Mouse (Mus musculus): Measurements from ENCODE around the gene Bhlhe40. TPM values are rescaled to one million over a fixed set of nuclear protein-coding genes. Genes with fewer than 3 reads are reported as not detected.

Bhlhe40 gene
- polyA plus RNA-seq, 1 experiment = 39.5 TPM

- Histone ChIP-seq H3K27me3 (replicated peaks; ENCODE audit: control insufficient read depth, insufficient read depth, low read length) (no peaks in the 10 kb centered on the region), H3K27ac (ENCODE audit: insufficient read depth, low read depth, low read length) (no peak overlapping the region), H3K4me3 (ENCODE audit: insufficient read depth, low read depth, low read length) (no peak overlapping the region), H3K36me3 (ENCODE audit: control insufficient read depth, insufficient read depth, low read length) (no peaks in the 10 kb centered on the region), H3K4me1 (ENCODE audit: control insufficient read depth, insufficient read depth, low read length) (peaks cover 4% of the 10 kb centered on the region; the same call in 1 of the 2 replicates)
- no peak for DNase-seq
- 74% methylated on average over 5 of the region's 5 CpGs for WGBS
- TF ChIP-seq CTCF (conservative IDR thresholded peaks at IDR 0.05; ENCODE audit: insufficient read depth, insufficient read length, low read depth, low read length) = no peak
- TF ChIP-seq POLR2A (IDR thresholded peaks at IDR 0.05; ENCODE audit: low read depth, low read length) = no peak
Observed at GRCm38 (mm10) chr6:108688344-108688743, 27.9 kb downstream of the Bhlhe40 start.

- DNase-seq = no peak
- Histone ChIP-seq H3K27ac (ENCODE audit: insufficient read depth, low read depth, low read length) (no peak overlapping the region), H3K4me1 (ENCODE audit: control insufficient read depth, insufficient read depth, low read length) (peaks cover 4% of the 10 kb centered on the region; the same call in 1 of the 2 replicates), H3K4me3 (ENCODE audit: insufficient read depth, low read depth, low read length) (no peak overlapping the region), H3K27me3 (replicated peaks; ENCODE audit: control insufficient read depth, insufficient read depth, low read length) (no peaks in the 10 kb centered on the region), H3K36me3 (ENCODE audit: control insufficient read depth, insufficient read depth, low read length) (no peaks in the 10 kb centered on the region)
- WGBS = 85% methylated on average over 3 of the region's 3 CpGs
- TF ChIP-seq POLR2A (IDR thresholded peaks at IDR 0.05; ENCODE audit: low read depth, low read length) (no peak), CTCF (conservative IDR thresholded peaks at IDR 0.05; ENCODE audit: insufficient read depth, insufficient read length, low read depth, low read length) (no peak)
Observed at GRCm38 (mm10) chr6:108692986-108693385, 32.6 kb downstream of the Bhlhe40 start.

- no peak overlapping the region for H3K4me3 ChIP-seq (ENCODE audit: insufficient read depth, low read depth, low read length)
- no peak for DNase-seq
- H3K27me3 ChIP-seq (replicated peaks; ENCODE audit: control insufficient read depth, insufficient read depth, low read length) = no peaks in the 10 kb centered on the region
- H3K36me3 ChIP-seq (ENCODE audit: control insufficient read depth, insufficient read depth, low read length) = no peaks in the 10 kb centered on the region
- WGBS = 83% methylated on average over 8 of the region's 8 CpGs
- TF ChIP-seq POLR2A (IDR thresholded peaks at IDR 0.05; ENCODE audit: low read depth, low read length) (no peak), CTCF (conservative IDR thresholded peaks at IDR 0.05; ENCODE audit: insufficient read depth, insufficient read length, low read depth, low read length) (no peak)
- no peak overlapping the region for H3K27ac ChIP-seq (ENCODE audit: insufficient read depth, low read depth, low read length)
- H3K4me1 ChIP-seq (ENCODE audit: control insufficient read depth, insufficient read depth, low read length) = peaks cover 2% of the 10 kb centered on the region; the same call in 1 of the 2 replicates
Observed at GRCm38 (mm10) chr6:108694965-108695724, 34.7 kb downstream of the Bhlhe40 start.

- DNase-seq = no peak
- H3K27ac ChIP-seq (ENCODE audit: insufficient read depth, low read depth, low read length) = no peak overlapping the region
- no peaks in the 10 kb centered on the region for H3K36me3 ChIP-seq (ENCODE audit: control insufficient read depth, insufficient read depth, low read length)
- H3K4me1 ChIP-seq (ENCODE audit: control insufficient read depth, insufficient read depth, low read length) = no peaks in the 10 kb centered on the region
- TF ChIP-seq POLR2A (IDR thresholded peaks at IDR 0.05; ENCODE audit: low read depth, low read length) (no peak), CTCF (conservative IDR thresholded peaks at IDR 0.05; ENCODE audit: insufficient read depth, insufficient read length, low read depth, low read length) (no peak)
- H3K27me3 ChIP-seq (replicated peaks; ENCODE audit: control insufficient read depth, insufficient read depth, low read length) = no peaks in the 10 kb centered on the region
- WGBS = 87% methylated on average over 11 of the region's 11 CpGs
- no peak overlapping the region for H3K4me3 ChIP-seq (ENCODE audit: insufficient read depth, low read depth, low read length)
Observed at GRCm38 (mm10) chr6:108695844-108696821, 35.7 kb downstream of the Bhlhe40 start.

GRCm38 (mm10) chr6:108696822-108697202 lies 36.4 kb downstream of the Bhlhe40 start:
- Histone ChIP-seq H3K36me3 (ENCODE audit: control insufficient read depth, insufficient read depth, low read length) (no peaks in the 10 kb centered on the region), H3K4me1 (ENCODE audit: control insufficient read depth, insufficient read depth, low read length) (no peaks in the 10 kb centered on the region), H3K27me3 (replicated peaks; ENCODE audit: control insufficient read depth, insufficient read depth, low read length) (no peaks in the 10 kb centered on the region), H3K27ac (ENCODE audit: insufficient read depth, low read depth, low read length) (no peak overlapping the region), H3K4me3 (ENCODE audit: insufficient read depth, low read depth, low read length) (no peak overlapping the region)
- 94% methylated on average over 3 of the region's 3 CpGs for WGBS
- TF ChIP-seq POLR2A (IDR thresholded peaks at IDR 0.05; ENCODE audit: low read depth, low read length) (no peak), CTCF (conservative IDR thresholded peaks at IDR 0.05; ENCODE audit: insufficient read depth, insufficient read length, low read depth, low read length) (no peak)
- DNase-seq = no peak

GRCm38 (mm10) chr6:108697345-108697744 lies 36.9 kb downstream of the Bhlhe40 start:
- WGBS = 93% methylated on average over 10 of the region's 10 CpGs
- TF ChIP-seq POLR2A (IDR thresholded peaks at IDR 0.05; ENCODE audit: low read depth, low read length) (no peak), CTCF (conservative IDR thresholded peaks at IDR 0.05; ENCODE audit: insufficient read depth, insufficient read length, low read depth, low read length) (no peak)
- DNase-seq = no peak
- Histone ChIP-seq H3K27me3 (replicated peaks; ENCODE audit: control insufficient read depth, insufficient read depth, low read length) (no peaks in the 10 kb centered on the region), H3K36me3 (ENCODE audit: control insufficient read depth, insufficient read depth, low read length) (no peaks in the 10 kb centered on the region), H3K4me3 (ENCODE audit: insufficient read depth, low read depth, low read length) (no peak overlapping the region), H3K4me1 (ENCODE audit: control insufficient read depth, insufficient read depth, low read length) (no peaks in the 10 kb centered on the region), H3K27ac (ENCODE audit: insufficient read depth, low read depth, low read length) (no peak overlapping the region)

Data from kidney, adult 2 months (tissue).